Mouse (Mus musculus) stomach, postnatal 0 days (tissue): ENCODE measurements around the gene L3mbtl4. TPM values are rescaled to one million over a fixed set of nuclear protein-coding genes. Genes with fewer than 3 reads are reported as not detected.

Experiments
- ATAC-seq: fragments of 200-750 bp; cut with Nextera tagmentation; 2 replicates; pipeline ENCODE4 v1.8.0; 2017; ENCODE audit not compliant: low FRiP score, low TSS enrichment
- DNase-seq: peaks from one replicate; pipeline ENCODE4 v3.0.0-alpha.2; 2016; ENCODE audit warnings: low spot score
- H3K27ac ChIP-seq: fragments of 300-500 bp; sonication (generic); replicated peaks from 2 replicates; pipeline ENCODE4 v1.5.1; 2014; ENCODE audit warnings: mild to moderate bottlenecking, control low read depth
- H3K27me3 ChIP-seq: fragments of 300-500 bp; sonication (generic); 2 replicates; pipeline ENCODE4 v1.6.1; 2014; ENCODE audit warnings: low read length; ENCODE audit not compliant: control insufficient read depth, insufficient read depth
- H3K36me3 ChIP-seq: fragments of 300-500 bp; sonication (generic); 2 replicates; pipeline ENCODE4 v1.6.1; 2014; ENCODE audit warnings: low read length, mixed read lengths; ENCODE audit not compliant: control insufficient read depth, insufficient read depth
- H3K4me1 ChIP-seq: fragments of 300-500 bp; sonication (generic); replicated peaks from 2 replicates; pipeline ENCODE4 v1.6.1; 2014; ENCODE audit warnings: antibody characterized with exemption; ENCODE audit not compliant: control insufficient read depth, insufficient read depth
- H3K4me2 ChIP-seq: fragments of 300-500 bp; sonication (generic); replicated peaks from 2 replicates; pipeline ENCODE4 v1.6.1; 2014; ENCODE audit warnings: low read depth, mild to moderate bottlenecking, control low read depth, moderate library complexity
- H3K4me3 ChIP-seq: fragments of 300-500 bp; sonication (generic); 2 replicates; pipeline ENCODE4 v1.5.1; 2014; ENCODE audit warnings: low read depth, low read length, control low read depth
- H3K9ac ChIP-seq: fragments of 300-500 bp; sonication (generic); 2 replicates; pipeline ENCODE4 v1.6.1; 2014; ENCODE audit warnings: mild to moderate bottlenecking, low read length, control low read depth, mixed read lengths
- H3K9me3 ChIP-seq: fragments of 300-500 bp; sonication (generic); 2 replicates; pipeline ENCODE4 v1.6.1; 2016; ENCODE audit warnings: low read length; ENCODE audit not compliant: control insufficient read depth
- CTCF ChIP-seq: IDR thresholded peaks from 2 replicates; pipeline ENCODE4 v1.5.1; 2016; ENCODE audit warnings: antibody characterized with exemption, low read depth, mild to moderate bottlenecking, moderate library complexity
- EP300 ChIP-seq: optimal IDR thresholded peaks from 2 replicates; pipeline ENCODE3; 2016; ENCODE audit warnings: antibody characterized with exemption
- WGBS: fragments of 180-500 bp; shearing (Covaris S2); extraction: QIAGEN DNeasy Blood & Tissue Kit; methylation state at CpG from one replicate; pipeline ENCODE4 v1.1.7; 2014; 5-methylcytosine and 5-hydroxymethylcytosine counted together
- polyA plus RNA-seq: library from polyadenylated mRNA; unstranded; fragments of >200 nt; fragmentation: Nextera tagmentation; extraction: Ambion mirVana; gene quantifications from 2 replicates; pipeline ENCODE4 v1.2.1, GENCODE M21; 2015

The L3mbtl4 gene
- polyA plus RNA-seq, 1 experiment from 2014 or later = not detected

GRCm38 (mm10) chr17:68422663-68423498 is 149.3 kb downstream of the L3mbtl4 start:
- Histone ChIP-seq H3K27me3 (no peaks in the 10 kb centered on the region), H3K4me3 (no peak overlapping the region), H3K4me1 (no peaks in the 10 kb centered on the region), H3K36me3 (no peaks in the 10 kb centered on the region), H3K27ac (no peak overlapping the region), H3K9ac (no peak overlapping the region), H3K4me2 (no peak overlapping the region), H3K9me3 (no peaks in the 10 kb centered on the region)
- DNase-seq = no peak
- WGBS = 54% methylated on average over 12 of the region's 12 CpGs
- TF ChIP-seq CTCF = no peak
- ATAC-seq = no peak

- no peak overlapping the region for H3K4me3 ChIP-seq
- no peak for ATAC-seq
- no peak for TF ChIP-seq CTCF
- no peak for TF ChIP-seq EP300
- WGBS = 78% methylated on average over 5 of the region's 5 CpGs
- no peaks in the 10 kb centered on the region for H3K27me3 ChIP-seq
- H3K4me2 ChIP-seq = no peak overlapping the region
- H3K9ac ChIP-seq = no peak overlapping the region
- DNase-seq = no peak
- no peak overlapping the region for H3K27ac ChIP-seq
- no peaks in the 10 kb centered on the region for H3K36me3 ChIP-seq
- H3K9me3 ChIP-seq = no peaks in the 10 kb centered on the region
- H3K4me1 ChIP-seq = no peaks in the 10 kb centered on the region
These were observed 160.0 kb downstream of the L3mbtl4 start for GRCm38 (mm10) chr17:68433576-68433975.

- ATAC-seq (no peak), DNase-seq (no peak)
- no peaks in the 10 kb centered on the region for H3K36me3 ChIP-seq
- no peaks in the 10 kb centered on the region for H3K9me3 ChIP-seq
- no peak overlapping the region for H3K4me2 ChIP-seq
- no peaks in the 10 kb centered on the region for H3K27me3 ChIP-seq
- no peak for TF ChIP-seq CTCF
- no peak for TF ChIP-seq EP300
- no peaks in the 10 kb centered on the region for H3K4me1 ChIP-seq
- no peak overlapping the region for H3K4me3 ChIP-seq
- 95% methylated on average over 1 of the region's 1 CpGs for WGBS
- no peak overlapping the region for H3K9ac ChIP-seq
- H3K27ac ChIP-seq = no peak overlapping the region
These were observed 177.3 kb downstream of the L3mbtl4 start for GRCm38 (mm10) chr17:68450921-68451320.

- Histone ChIP-seq H3K27ac (no peak overlapping the region), H3K9me3 (no peaks in the 10 kb centered on the region), H3K9ac (no peak overlapping the region), H3K4me3 (no peak overlapping the region), H3K27me3 (no peaks in the 10 kb centered on the region), H3K36me3 (no peaks in the 10 kb centered on the region), H3K4me1 (no peaks in the 10 kb centered on the region), H3K4me2 (no peak overlapping the region)
- ATAC-seq = no peak
- 85% methylated on average over 5 of the region's 5 CpGs for WGBS
- DNase-seq = no peak
- TF ChIP-seq CTCF (no peak), EP300 (no peak)
These were observed 187.9 kb downstream of the L3mbtl4 start for GRCm38 (mm10) chr17:68461471-68461870.

GRCm38 (mm10) chr17:68467311-68467710 is 193.7 kb downstream of the L3mbtl4 start:
- H3K9me3 ChIP-seq = no peaks in the 10 kb centered on the region
- H3K27me3 ChIP-seq = no peaks in the 10 kb centered on the region
- ATAC-seq (no peak), DNase-seq (no peak)
- TF ChIP-seq CTCF (no peak), EP300 (no peak)
- H3K4me2 ChIP-seq = no peak overlapping the region
- 35% methylated on average over 1 of the region's 1 CpGs for WGBS
- no peak overlapping the region for H3K4me3 ChIP-seq
- H3K4me1 ChIP-seq = no peaks in the 10 kb centered on the region
- no peak overlapping the region for H3K9ac ChIP-seq
- no peak overlapping the region for H3K27ac ChIP-seq
- H3K36me3 ChIP-seq = no peaks in the 10 kb centered on the region

GRCm38 (mm10) chr17:68490065-68490691 is 216.6 kb downstream of the L3mbtl4 start:
- ATAC-seq = no peak
- no peak overlapping the region for H3K4me3 ChIP-seq
- no peak overlapping the region for H3K9ac ChIP-seq
- 36% methylated on average over 4 of the region's 4 CpGs for WGBS
- no peaks in the 10 kb centered on the region for H3K27me3 ChIP-seq
- no peaks in the 10 kb centered on the region for H3K4me1 ChIP-seq
- TF ChIP-seq CTCF = no peak
- TF ChIP-seq EP300 = no peak
- DNase-seq = no peak
- no peaks in the 10 kb centered on the region for H3K9me3 ChIP-seq
- no peaks in the 10 kb centered on the region for H3K36me3 ChIP-seq
- no peak overlapping the region for H3K4me2 ChIP-seq
- H3K27ac ChIP-seq = no peak overlapping the region
